Mouse (Mus musculus) intestine, embryonic 15.5 days (tissue): ENCODE measurements around the gene Sclt1. TPM values are rescaled to one million over a fixed set of nuclear protein-coding genes. Genes with fewer than 3 reads are reported as not detected.
A peak's percentile ranks its signal among the peaks of the same experiment; 100 is the strongest.

Source experiments
- ATAC-seq: fragments of 200-750 bp; cut with Nextera tagmentation; 2 replicates; pipeline ENCODE4 v1.8.0; 2017; ENCODE audit warnings: moderate TSS enrichment, moderate library complexity
- H3K27ac ChIP-seq: fragments of 300-500 bp; sonication (generic); 2 replicates; pipeline ENCODE4 v1.5.1; 2015; ENCODE audit warnings: mild to moderate bottlenecking, inconsistent platforms
- H3K27me3 ChIP-seq: fragments of 300-500 bp; sonication (generic); replicated peaks from 2 replicates; pipeline ENCODE4 v1.6.1; 2015; ENCODE audit warnings: inconsistent platforms
- H3K36me3 ChIP-seq: fragments of 300-500 bp; sonication (generic); 2 replicates; pipeline ENCODE4 v1.6.1; 2015; ENCODE audit warnings: inconsistent platforms
- H3K4me1 ChIP-seq: fragments of 300-500 bp; sonication (generic); replicated peaks from 2 replicates; pipeline ENCODE4 v1.6.1; 2015; ENCODE audit warnings: inconsistent platforms
- H3K4me2 ChIP-seq: fragments of 300-500 bp; sonication (generic); replicated peaks from 2 replicates; pipeline ENCODE4 v1.6.1; 2015; ENCODE audit warnings: mild to moderate bottlenecking, inconsistent platforms
- H3K4me3 ChIP-seq: fragments of 300-500 bp; sonication (generic); replicated peaks from 2 replicates; pipeline ENCODE4 v1.5.1; 2015; ENCODE audit warnings: inconsistent platforms
- H3K9ac ChIP-seq: fragments of 300-500 bp; sonication (generic); 2 replicates; pipeline ENCODE4 v1.6.1; 2015; ENCODE audit warnings: inconsistent platforms
- H3K9me3 ChIP-seq: fragments of 300-500 bp; sonication (generic); 2 replicates; pipeline ENCODE4 v1.6.1; 2016; ENCODE audit warnings: inconsistent platforms
- WGBS: fragments of 180-500 bp; shearing (Covaris S2); methylation state at CpG from one replicate; pipeline ENCODE4 v1.1.7; 2015; 5-methylcytosine and 5-hydroxymethylcytosine counted together
- polyA plus RNA-seq: library from polyadenylated mRNA; unstranded; fragments of >200 nt; fragmentation: Nextera tagmentation; extraction: Ambion mirVana; gene quantifications from 2 replicates; pipeline ENCODE4 v1.2.1, GENCODE M21; 2015

Sclt1 gene
- polyA plus RNA-seq, 1 experiment from 2014 or later, result 16.9 TPM

DNA sequence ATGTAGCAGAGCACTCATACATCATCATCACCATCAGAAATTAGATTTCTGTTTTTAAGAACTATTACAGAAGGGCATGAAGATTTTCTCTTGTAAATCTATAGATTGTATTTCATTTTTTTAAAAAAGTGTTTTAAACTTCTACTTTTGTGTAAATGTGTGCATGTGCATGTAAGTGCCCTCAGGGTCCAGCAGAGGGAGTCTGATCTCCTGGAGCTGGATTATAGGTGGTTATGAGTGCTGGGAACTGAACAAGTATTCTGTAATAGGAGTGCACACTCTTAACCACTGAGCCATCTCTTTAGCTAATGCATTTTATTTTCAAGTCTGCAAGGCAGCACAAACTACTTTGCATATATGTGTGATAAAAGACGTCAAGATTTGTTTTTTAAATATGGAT lies 86.7 kb downstream of the Sclt1 start:
- Histone ChIP-seq H3K36me3 (no peaks in the 10 kb centered on the region), H3K27ac (no peak overlapping the region), H3K9me3 (no peaks in the 10 kb centered on the region), H3K4me2 (no peak overlapping the region), H3K9ac (no peak overlapping the region), H3K27me3 (no peaks in the 10 kb centered on the region), H3K4me1 (no peaks in the 10 kb centered on the region), H3K4me3 (no peak overlapping the region)
- ATAC-seq, result no peak
- WGBS, result 93% methylated on average over 1 of the region's 1 CpGs

DNA sequence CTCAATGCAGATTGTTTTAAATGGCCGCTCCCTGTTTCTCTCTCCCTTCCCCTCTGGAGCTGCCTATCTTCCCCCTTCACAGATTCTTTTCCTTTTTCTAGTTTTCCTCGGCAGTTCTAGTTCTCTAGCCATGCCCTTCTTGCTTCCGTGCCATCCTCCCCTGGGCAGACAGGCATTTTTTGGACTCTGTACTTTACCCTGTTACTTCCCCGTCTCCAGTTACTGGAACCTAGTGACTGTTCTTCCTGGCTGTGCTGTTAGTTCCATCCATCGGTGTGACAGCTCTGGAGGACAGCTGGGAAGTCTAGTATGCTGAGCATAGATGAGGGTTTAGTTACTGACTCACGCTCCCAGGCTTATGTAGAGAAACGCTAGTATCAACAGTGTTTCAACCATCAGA lies 121.3 kb downstream of the Sclt1 start:
- Histone ChIP-seq H3K4me1 (no peaks in the 10 kb centered on the region), H3K27me3 (no peaks in the 10 kb centered on the region), H3K27ac (no peak overlapping the region), H3K36me3 (no peaks in the 10 kb centered on the region), H3K9ac (no peak overlapping the region), H3K4me2 (no peak overlapping the region), H3K4me3 (no peak overlapping the region), H3K9me3 (no peaks in the 10 kb centered on the region)
- 79% methylated on average over 7 of the region's 7 CpGs for WGBS
- ATAC-seq, result no peak

- Histone ChIP-seq H3K4me3 (no peak overlapping the region), H3K9me3 (no peaks in the 10 kb centered on the region), H3K9ac (no peak overlapping the region), H3K4me1 (no peaks in the 10 kb centered on the region), H3K27ac (no peak overlapping the region), H3K36me3 (0 out of 2 replicates have a peak, but pooled peaks cover 4% of the 10 kb centered on the region), H3K4me2 (no peak overlapping the region), H3K27me3 (no peaks in the 10 kb centered on the region)
- ATAC-seq, result no peak
- 96% methylated on average over 3 of the region's 3 CpGs for WGBS
Measured at GRCm38 (mm10) chr3:41618488-41618887, 123.8 kb downstream of the Sclt1 start.

GRCm38 (mm10) chr3:41618036-41618435 lies 124.3 kb downstream of the Sclt1 start:
- ATAC-seq, result no peak
- H3K4me1 ChIP-seq, result no peaks in the 10 kb centered on the region
- no peak overlapping the region for H3K4me3 ChIP-seq
- 0 out of 2 replicates have a peak, but pooled peaks cover 4% of the 10 kb centered on the region for H3K36me3 ChIP-seq
- H3K9ac ChIP-seq, result no peak overlapping the region
- no peaks in the 10 kb centered on the region for H3K27me3 ChIP-seq
- no peaks in the 10 kb centered on the region for H3K9me3 ChIP-seq
- WGBS, result 73% methylated on average over 3 of the region's 3 CpGs
- H3K4me2 ChIP-seq, result no peak overlapping the region
- H3K27ac ChIP-seq, result no peak overlapping the region

- peaks cover 14% of the 10 kb centered on the region; the same call in 1 of the 2 replicates for H3K36me3 ChIP-seq
- no peak for ATAC-seq
Measured at GRCm38 (mm10) chr3:41614230-41614985, 127.9 kb downstream of the Sclt1 start.

DNA sequence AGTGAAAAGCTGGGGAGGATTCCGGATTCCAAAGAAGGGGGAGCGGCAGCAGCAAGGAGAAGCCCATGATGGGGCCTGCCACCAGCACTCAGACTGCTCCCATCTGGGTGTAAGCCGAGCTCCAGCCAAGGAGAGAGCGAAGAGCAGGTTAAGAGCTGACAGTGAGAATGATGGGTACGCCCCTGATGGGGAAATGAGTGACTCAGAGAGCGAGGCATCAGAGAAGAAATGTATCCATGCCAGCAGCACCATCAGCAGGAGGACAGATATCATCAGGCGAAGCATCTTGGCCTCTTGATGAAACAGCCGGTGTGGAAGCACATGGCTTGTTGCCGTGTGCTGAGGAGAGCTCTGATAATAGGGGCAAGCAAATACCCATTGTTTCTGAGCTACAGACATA lies 128.6 kb downstream of the Sclt1 start:
- WGBS, result 90% methylated on average over 9 of the region's 9 CpGs
- no peaks in the 10 kb centered on the region for H3K4me1 ChIP-seq
- no peak overlapping the region for H3K9ac ChIP-seq
- no peaks in the 10 kb centered on the region for H3K27me3 ChIP-seq
- peaks cover 14% of the 10 kb centered on the region; the same call in 1 of the 2 replicates for H3K36me3 ChIP-seq
- ATAC-seq, result no peak
- no peak overlapping the region for H3K4me2 ChIP-seq
- no peaks in the 10 kb centered on the region for H3K9me3 ChIP-seq
- H3K4me3 ChIP-seq, result no peak overlapping the region
- no peak overlapping the region for H3K27ac ChIP-seq

More at GRCm38 (mm10) chr3:41614230-41614985, 127.9 kb downstream of the Sclt1 start:
- 93% methylated on average over 5 of the region's 5 CpGs for WGBS
- Histone ChIP-seq H3K9ac (no peak overlapping the region), H3K4me2 (no peak overlapping the region), H3K27ac (no peak overlapping the region), H3K27me3 (no peaks in the 10 kb centered on the region), H3K4me3 (no peak overlapping the region), H3K9me3 (no peaks in the 10 kb centered on the region), H3K4me1 (no peaks in the 10 kb centered on the region)

- no peak for ATAC-seq
- Histone ChIP-seq H3K9ac (no peak overlapping the region), H3K4me3 (no peak overlapping the region), H3K27me3 (no peaks in the 10 kb centered on the region), H3K27ac (no peak overlapping the region), H3K36me3 (peaks cover 14% of the 10 kb centered on the region; the same call in 1 of the 2 replicates), H3K9me3 (no peaks in the 10 kb centered on the region), H3K4me2 (no peak overlapping the region), H3K4me1 (no peaks in the 10 kb centered on the region)
- 91% methylated on average over 3 of the region's 3 CpGs for WGBS
Measured at GRCm38 (mm10) chr3:41612211-41612610, 130.1 kb downstream of the Sclt1 start.

GRCm38 (mm10) chr3:41609071-41609470 lies 133.2 kb downstream of the Sclt1 start:
- no peak overlapping the region for H3K27ac ChIP-seq
- no peaks in the 10 kb centered on the region for H3K9me3 ChIP-seq
- H3K9ac ChIP-seq, result no peak overlapping the region
- peaks cover 19% of the 10 kb centered on the region; the same call in 1 of the 2 replicates for H3K36me3 ChIP-seq
- WGBS, result 93% methylated on average over 5 of the region's 5 CpGs
- H3K4me2 ChIP-seq, result no peak overlapping the region
- ATAC-seq, result no peak
- no peak overlapping the region for H3K4me3 ChIP-seq
- no peaks in the 10 kb centered on the region for H3K4me1 ChIP-seq
- H3K27me3 ChIP-seq, result no peaks in the 10 kb centered on the region

DNA sequence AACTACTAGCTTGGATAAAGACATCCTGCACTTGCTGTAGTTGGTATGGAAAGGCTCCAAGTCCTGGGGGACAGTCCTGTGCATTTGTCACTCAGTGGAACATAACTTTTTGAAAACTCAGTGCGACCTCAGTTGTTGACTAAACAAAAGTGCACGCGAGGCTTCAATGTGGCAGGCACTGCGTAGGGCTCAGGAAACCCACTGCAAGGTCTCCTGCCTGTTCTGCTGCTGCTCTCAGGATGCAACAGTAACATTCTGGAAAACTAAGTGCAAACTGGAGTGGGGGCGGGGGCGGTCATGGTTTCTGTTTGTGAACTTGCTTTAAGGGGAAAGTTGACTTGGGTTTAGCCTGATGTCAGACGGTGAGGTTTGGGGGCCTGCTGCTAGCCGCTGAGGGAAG lies 134.8 kb downstream of the Sclt1 start:
- 85% methylated on average over 8 of the region's 8 CpGs for WGBS
- no peaks in the 10 kb centered on the region for H3K9me3 ChIP-seq
- no peak overlapping the region for H3K4me3 ChIP-seq
- no peak overlapping the region for H3K27ac ChIP-seq
- peaks cover 17% of the 10 kb centered on the region; the same call in 1 of the 2 replicates for H3K36me3 ChIP-seq
- H3K27me3 ChIP-seq, result no peaks in the 10 kb centered on the region
- H3K4me1 ChIP-seq, result no peaks in the 10 kb centered on the region
- H3K9ac ChIP-seq, result no peak overlapping the region
- no peak overlapping the region for H3K4me2 ChIP-seq
- no peak for ATAC-seq

DNA sequence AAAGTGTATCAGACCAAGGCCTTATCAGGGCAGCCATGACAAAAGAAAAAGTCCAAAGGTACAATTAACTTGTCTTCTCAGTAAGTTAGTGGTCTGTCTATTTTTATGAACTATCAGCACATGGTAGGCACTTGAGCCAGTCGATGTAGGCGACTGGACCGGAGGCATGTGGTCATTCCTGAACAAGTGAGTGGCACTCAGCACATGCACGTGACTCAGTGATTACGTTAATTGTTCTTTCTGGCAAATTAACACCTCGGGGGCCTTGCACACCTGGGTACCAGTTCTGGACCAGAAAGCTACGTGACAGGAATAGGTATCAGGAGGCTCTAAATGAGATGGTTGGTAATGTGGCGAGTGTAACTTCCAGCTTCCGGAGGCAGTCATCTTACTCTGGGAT lies 135.3 kb downstream of the Sclt1 start:
- 91% methylated on average over 9 of the region's 9 CpGs for WGBS
- no peak for ATAC-seq
- no peaks in the 10 kb centered on the region for H3K9me3 ChIP-seq
- H3K27me3 ChIP-seq, result no peaks in the 10 kb centered on the region
- no peak overlapping the region for H3K27ac ChIP-seq
- H3K4me2 ChIP-seq, result no peak overlapping the region
- H3K4me1 ChIP-seq, result no peaks in the 10 kb centered on the region
- H3K9ac ChIP-seq, result no peak overlapping the region
- H3K4me3 ChIP-seq, result no peak overlapping the region
- peaks cover 15% of the 10 kb centered on the region; the same call in 1 of the 2 replicates for H3K36me3 ChIP-seq

- no peak for ATAC-seq
- Histone ChIP-seq H3K4me2 (no peak overlapping the region), H3K4me3 (no peak overlapping the region), H3K27ac (no peak overlapping the region), H3K9ac (no peak overlapping the region), H3K9me3 (no peaks in the 10 kb centered on the region), H3K36me3 (peaks cover 12% of the 10 kb centered on the region; the same call in 1 of the 2 replicates), H3K4me1 (no peaks in the 10 kb centered on the region), H3K27me3 (no peaks in the 10 kb centered on the region)
- WGBS, result 84% methylated on average over 4 of the region's 4 CpGs
Measured at GRCm38 (mm10) chr3:41606330-41606664, 136.0 kb downstream of the Sclt1 start.

GRCm38 (mm10) chr3:41605601-41606329 lies 136.5 kb downstream of the Sclt1 start:
- H3K36me3 ChIP-seq, result peaks cover 12% of the 10 kb centered on the region; the same call in 1 of the 2 replicates
- no peaks in the 10 kb centered on the region for H3K9me3 ChIP-seq
- H3K4me3 ChIP-seq, result no peak overlapping the region
- no peaks in the 10 kb centered on the region for H3K4me1 ChIP-seq
- no peak overlapping the region for H3K4me2 ChIP-seq
- H3K27ac ChIP-seq, result no peak overlapping the region
- H3K9ac ChIP-seq, result no peak overlapping the region
- ATAC-seq, result 0 out of 2 replicates have a peak, but pooled peaks have one; percentile 34
- WGBS, result 90% methylated on average over 13 of the region's 13 CpGs
- H3K27me3 ChIP-seq, result no peaks in the 10 kb centered on the region
